Mouse (Mus musculus) cerebellum, postnatal 25 days (tissue): ENCODE data around the gene Rps6kl1.

Experiments
- DNase-seq, 2 experiments: peaks; one replicate each; pipeline ENCODE4 v3.0.0; 2021; ENCODE audit warnings: mixed read lengths in 2 of 2

Rps6kl1 gene

GRCm38 (mm10) chr12:85135513-85136470 is 15.3 kb downstream of the Rps6kl1 start:
- peak; percentile 46 to 53 for DNase-seq

GRCm38 (mm10) chr12:85134043-85134794 is 16.8 kb downstream of the Rps6kl1 start:
- no peak for DNase-seq

- no peak for DNase-seq
Observed at GRCm38 (mm10) chr12:85131361-85131760, 19.7 kb downstream of the Rps6kl1 start.

- no peak for DNase-seq
Observed at GRCm38 (mm10) chr12:85129426-85129978, 21.6 kb downstream of the Rps6kl1 start.

- no peak for DNase-seq
Observed at GRCm38 (mm10) chr12:85126986-85127603, 24.0 kb downstream of the Rps6kl1 start.

- no peak for DNase-seq
Observed at GRCm38 (mm10) chr12:85124751-85125150, 26.3 kb downstream of the Rps6kl1 start.

- no peak for DNase-seq
Observed at GRCm38 (mm10) chr12:85123645-85124044, 27.4 kb downstream of the Rps6kl1 start.

- no peak for DNase-seq
Observed at GRCm38 (mm10) chr12:85123108-85123530, 27.9 kb downstream of the Rps6kl1 start.

- DNase-seq = no peak
Observed at GRCm38 (mm10) chr12:85121806-85122459, 29.1 kb downstream of the Rps6kl1 start.

- no peak for DNase-seq
Observed at GRCm38 (mm10) chr12:85115678-85116077, 35.4 kb downstream of the Rps6kl1 start.

GRCm38 (mm10) chr12:85113917-85114316 is 37.1 kb downstream of the Rps6kl1 start:
- DNase-seq = no peak

GRCm38 (mm10) chr12:85113337-85113736 is 37.7 kb downstream of the Rps6kl1 start:
- no peak for DNase-seq

- DNase-seq = no peak
Observed at GRCm38 (mm10) chr12:85112550-85113251, 38.4 kb downstream of the Rps6kl1 start.

GRCm38 (mm10) chr12:85110698-85111592 is 40.1 kb downstream of the Rps6kl1 start, which contains the start of the genes Prox2 and Dlst:
TSS of gene Prox2 (minus strand) at chr12:85110759.
TSS of gene Dlst (plus strand) at chr12:85110833.
- DNase-seq = peak; percentile 94 to 95

- DNase-seq = peak; percentile 19 to 36
Observed at GRCm38 (mm10) chr12:85110011-85110697, 40.9 kb downstream of the Rps6kl1 start.

GRCm38 (mm10) chr12:85109426-85109825 is 41.6 kb downstream of the Rps6kl1 start:
- DNase-seq = no peak

GRCm38 (mm10) chr12:85108643-85109042 is 42.4 kb downstream of the Rps6kl1 start:
- DNase-seq = no peak

GRCm38 (mm10) chr12:85106292-85106691 is 44.8 kb downstream of the Rps6kl1 start:
- no peak for DNase-seq

GRCm38 (mm10) chr12:85104789-85105188 is 46.3 kb downstream of the Rps6kl1 start:
- no peak for DNase-seq

- no peak for DNase-seq
Observed at GRCm38 (mm10) chr12:85103096-85103495, 48.0 kb downstream of the Rps6kl1 start.
